Comparison of ENCODE assay signal across 8 mouse cellular contexts in the genomic region with DNA sequence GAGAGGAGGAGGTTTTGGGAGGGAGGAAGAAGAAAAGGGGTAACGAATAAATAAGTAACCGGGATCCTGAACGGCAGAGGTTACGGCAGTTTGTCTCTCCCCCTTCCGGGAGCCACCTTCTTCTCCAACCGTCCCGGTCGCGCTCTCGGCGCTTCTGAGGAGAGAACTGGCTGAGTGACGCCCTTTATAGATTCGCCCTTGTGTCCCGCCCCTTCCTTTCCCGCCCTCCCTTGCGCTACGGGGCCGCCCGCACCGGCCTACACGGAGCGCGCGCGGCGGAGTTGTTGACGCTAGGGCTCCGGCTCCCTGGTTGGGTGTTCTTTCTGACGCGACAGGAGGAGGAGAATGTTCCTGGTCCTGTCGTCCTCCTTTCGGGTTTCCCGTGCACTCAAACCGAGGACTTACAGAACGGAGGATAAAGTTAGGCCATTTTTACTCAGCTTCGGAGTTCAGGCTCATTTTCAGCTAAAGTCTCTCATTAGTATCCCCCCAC. TPM values are rescaled to one million over a fixed set of nuclear protein-coding genes. Genes with fewer than 3 reads are reported as not detected.
DNase-seq lines count a peak whose midpoint lies in the region; ATAC-seq lines count a peak whose summit lies in the region.

Gene Polr2a (minus strand): TSS at position 160 of the 493 bp plus-strand sequence.

- intact Hi-C loops in gastrocnemius, postnatal 14 days (cut with DNase I; ENCODE audit: low total_unique reads): no loop called here
- intact Hi-C loops in left cerebral cortex, postnatal 10 days (cut with DNase I): loop anchor here (2.0 to 5.0 kb wide), 2 partner anchors 44 to 79 kb away; partner anchors contain the start of genes Nlgn2 and Tmem256

- peak; percentile 97 for DNase-seq in adipocyte (ENCODE audit: low spot score)
- peak; percentile 97 for DNase-seq in embryo, embryonic 10 days (ENCODE audit: low spot score)
- peak; percentile 97 for DNase-seq in gastrocnemius, postnatal 14 days
- DNase-seq in left cerebral cortex, postnatal 10 days (ENCODE audit: extremely low spot score in 1 of 2, low spot score in 2 of 2): peak; percentile 97 to 98
- DNase-seq in right cerebral cortex, postnatal 25 days: peak; percentile 97
- DNase-seq in urinary bladder, postnatal 4 days (ENCODE audit: low spot score in 2 of 2): peak; percentile 97

- ATAC-seq in inflammation-experienced regulatory T-cells, adult 6 months: peak; percentile 70
- ATAC-seq in megakaryocyte-erythroid progenitor cell, adult 5-6 weeks (replicated peaks; ENCODE audit: low FRiP score, low TSS enrichment, poor library complexity, severe bottlenecking): peak; percentile 77

RNA-seq across cellular contexts. Expression of gene Polr2a, which starts in this region (rescaled TPM):
- total RNA-seq in gastrocnemius, postnatal 14 days (2021): 10 to 100 TPM; 36.4 to 39.1 TPM
- 10 to 100 TPM; 27.3 to 28.4 (median 27.7) TPM for polyA plus RNA-seq in inflammation-experienced regulatory T-cells, adult 6 months (2017; shearing (Covaris generic))
- 10 to 100 TPM; 52.1 to 52.9 TPM for total RNA-seq in left cerebral cortex, postnatal 10 days (2021)
- total RNA-seq in megakaryocyte-erythroid progenitor cell, adult 5-6 weeks (2014; fragmentation: Nextera tagmentation): 106 TPM in 2 replicates
- total RNA-seq in megakaryocyte-erythroid progenitor cell, adult 5-6 weeks (2017): 11.9 and 26.6 TPM in 2 replicates

Comparison
In these comparisons a context has a peak if more than half of its experiments do, and no peak if none do; other contexts are left out.
1. Peak in every context shown above with its lines: DNase-seq and ATAC-seq.